Mouse (Mus musculus) liver, postnatal 0 days (tissue): ENCODE measurements at regions not wholly inside any gene's neighbourhood (a gene's known extent, or its start where the extent isn't known, plus 50 kb on each side); places are given as distances from the start of the nearest gene placed in this dataset.

Experiments used
- ATAC-seq: fragments of 200-750 bp; cut with Nextera tagmentation; 2 replicates; pipeline ENCODE4 v1.8.0; 2017; ENCODE audit warnings: mild to moderate bottlenecking, moderate library complexity
- DNase-seq: peaks from one replicate; pipeline ENCODE4 v3.0.0-alpha.2; 2016
- H3K27ac ChIP-seq: fragments of 300-500 bp; sonication (generic); 2 replicates; pipeline ENCODE4 v1.5.1; 2014; ENCODE audit warnings: antibody characterized with exemption, moderate library complexity, mild to moderate bottlenecking, low read depth
- H3K27me3 ChIP-seq: fragments of 300-500 bp; sonication (generic); 2 replicates; pipeline ENCODE4 v1.6.1; 2014; ENCODE audit warnings: low read length, control low read depth, mixed read lengths; ENCODE audit not compliant: insufficient read depth
- H3K36me3 ChIP-seq: fragments of 300-500 bp; sonication (generic); replicated peaks from 2 replicates; pipeline ENCODE4 v1.6.1; 2014; ENCODE audit warnings: mild to moderate bottlenecking, control low read depth, low read length, moderate library complexity, mixed read lengths; ENCODE audit not compliant: insufficient read depth
- H3K4me1 ChIP-seq: fragments of 300-500 bp; sonication (generic); 2 replicates; pipeline ENCODE4 v1.6.1; 2014; ENCODE audit warnings: antibody characterized with exemption, mild to moderate bottlenecking, control low read depth; ENCODE audit not compliant: insufficient read depth
- H3K4me2 ChIP-seq: fragments of 300-500 bp; sonication (generic); 2 replicates; pipeline ENCODE4 v1.6.1; 2014; ENCODE audit warnings: low read depth, mild to moderate bottlenecking, low read length, moderate library complexity, mixed read lengths
- H3K4me3 ChIP-seq: fragments of 300-500 bp; sonication (generic); 2 replicates; pipeline ENCODE4 v1.5.1; 2014; ENCODE audit warnings: low read depth, low read length
- H3K9ac ChIP-seq: fragments of 300-500 bp; sonication (generic); replicated peaks from 2 replicates; pipeline ENCODE4 v1.6.1; 2014; ENCODE audit warnings: mild to moderate bottlenecking, moderate library complexity
- H3K9me3 ChIP-seq: fragments of 300-500 bp; sonication (generic); 2 replicates; pipeline ENCODE4 v1.6.1; 2016; ENCODE audit warnings: mild to moderate bottlenecking, control low read depth, low read length, mixed read lengths
- CTCF ChIP-seq: sonication (generic); IDR thresholded peaks from 2 replicates; pipeline ENCODE4 v1.5.1; 2016; ENCODE audit warnings: antibody characterized with exemption, low read depth
- EP300 ChIP-seq: IDR thresholded peaks from 2 replicates; pipeline ENCODE4 v1.6.1; 2016; ENCODE audit warnings: antibody characterized with exemption, low read depth, mild to moderate bottlenecking
- WGBS: fragments of 180-500 bp; shearing (Covaris S2); extraction: QIAGEN DNeasy Blood & Tissue Kit; methylation state at CpG from one replicate; pipeline ENCODE4 v1.1.7; 2014; ENCODE audit not compliant: insufficient replicate concordance; 5-methylcytosine and 5-hydroxymethylcytosine counted together

- ATAC-seq (no peak), DNase-seq (no peak)
- Histone ChIP-seq H3K27ac (no peak overlapping the region), H3K4me2 (no peak overlapping the region), H3K4me1 (no peaks in the 10 kb centered on the region), H3K9ac (no peak overlapping the region), H3K9me3 (no peaks in the 10 kb centered on the region), H3K36me3 (no peaks in the 10 kb centered on the region), H3K27me3 (no peaks in the 10 kb centered on the region), H3K4me3 (no peak overlapping the region)
- TF ChIP-seq EP300 (no peak), CTCF (no peak)
- WGBS = 48% methylated on average over 1 of the region's 1 CpGs
Measured at GRCm38 (mm10) chr5:106257179-106257578, 200.8 kb downstream of the Barhl2 start.

- Histone ChIP-seq H3K4me2 (no peak overlapping the region), H3K4me3 (no peak overlapping the region), H3K27me3 (no peaks in the 10 kb centered on the region), H3K9me3 (no peaks in the 10 kb centered on the region), H3K9ac (no peak overlapping the region), H3K27ac (no peak overlapping the region), H3K36me3 (no peaks in the 10 kb centered on the region), H3K4me1 (no peaks in the 10 kb centered on the region)
- DNase-seq (no peak), ATAC-seq (no peak)
- no peak for TF ChIP-seq CTCF
- no peak for TF ChIP-seq EP300
- WGBS = 44% methylated on average over 3 of the region's 3 CpGs
Measured at GRCm38 (mm10) chr5:106229154-106229553, 228.8 kb downstream of the Barhl2 start.

- H3K27ac ChIP-seq = no peak overlapping the region
- WGBS = 59% methylated on average over 7 of the region's 7 CpGs
- H3K4me1 ChIP-seq = no peaks in the 10 kb centered on the region
- DNase-seq = no peak
- no peaks in the 10 kb centered on the region for H3K9me3 ChIP-seq
- H3K27me3 ChIP-seq = no peaks in the 10 kb centered on the region
- H3K9ac ChIP-seq = no peak overlapping the region
- H3K4me3 ChIP-seq = no peak overlapping the region
- no peak overlapping the region for H3K4me2 ChIP-seq
- TF ChIP-seq CTCF (no peak), EP300 (no peak)
- no peak for ATAC-seq
- no peaks in the 10 kb centered on the region for H3K36me3 ChIP-seq
Measured at GRCm38 (mm10) chr5:106224141-106224540, 233.8 kb downstream of the Barhl2 start.

- DNase-seq (no peak), ATAC-seq (no peak)
- 58% methylated on average over 5 of the region's 5 CpGs for WGBS
- H3K4me3 ChIP-seq = no peak overlapping the region
- no peaks in the 10 kb centered on the region for H3K9me3 ChIP-seq
- no peak for TF ChIP-seq EP300
- no peak for TF ChIP-seq CTCF
- no peak overlapping the region for H3K27ac ChIP-seq
- H3K27me3 ChIP-seq = no peaks in the 10 kb centered on the region
- H3K9ac ChIP-seq = no peak overlapping the region
- no peaks in the 10 kb centered on the region for H3K4me1 ChIP-seq
- no peaks in the 10 kb centered on the region for H3K36me3 ChIP-seq
- no peak overlapping the region for H3K4me2 ChIP-seq
Measured at GRCm38 (mm10) chr5:106209543-106209942, 248.4 kb downstream of the Barhl2 start.

- Histone ChIP-seq H3K27me3 (no peaks in the 10 kb centered on the region), H3K36me3 (no peaks in the 10 kb centered on the region), H3K4me1 (no peaks in the 10 kb centered on the region), H3K9ac (no peak overlapping the region), H3K9me3 (no peaks in the 10 kb centered on the region), H3K4me3 (no peak overlapping the region), H3K4me2 (no peak overlapping the region), H3K27ac (no peak overlapping the region)
- WGBS = 63% methylated on average over 6 of the region's 6 CpGs
- TF ChIP-seq EP300 (no peak), CTCF (no peak)
- ATAC-seq = no peak
- no peak for DNase-seq
Measured at GRCm38 (mm10) chr5:106207706-106208105, 250.3 kb downstream of the Barhl2 start.

GRCm38 (mm10) chr5:106205724-106206123 is 252.2 kb downstream of the Barhl2 start:
- DNase-seq = no peak
- TF ChIP-seq CTCF (no peak), EP300 (no peak)
- WGBS = 73% methylated on average over 6 of the region's 6 CpGs
- Histone ChIP-seq H3K27me3 (no peaks in the 10 kb centered on the region), H3K9me3 (no peaks in the 10 kb centered on the region), H3K27ac (no peak overlapping the region), H3K4me3 (no peak overlapping the region), H3K4me1 (no peaks in the 10 kb centered on the region), H3K4me2 (no peak overlapping the region), H3K36me3 (no peaks in the 10 kb centered on the region), H3K9ac (no peak overlapping the region)
- ATAC-seq = no peak

- WGBS = 66% methylated on average over 16 of the region's 16 CpGs
- Histone ChIP-seq H3K4me1 (no peaks in the 10 kb centered on the region), H3K27ac (no peak overlapping the region), H3K4me3 (no peak overlapping the region), H3K27me3 (no peaks in the 10 kb centered on the region), H3K36me3 (no peaks in the 10 kb centered on the region), H3K9me3 (no peaks in the 10 kb centered on the region), H3K4me2 (no peak overlapping the region), H3K9ac (no peak overlapping the region)
- no peak for ATAC-seq
- no peak for DNase-seq
- no peak for TF ChIP-seq CTCF
- no peak for TF ChIP-seq EP300
Measured at GRCm38 (mm10) chr5:106200631-106201030, 257.3 kb downstream of the Barhl2 start.
